Mouse (Mus musculus): ENCODE measurements around the gene Scamp1. TPM values are rescaled to one million over a fixed set of nuclear protein-coding genes. Genes with fewer than 3 reads are reported as not detected.

Gene Scamp1
- polyA plus RNA-seq, 1 experiment = 0.12 TPM

DNA sequence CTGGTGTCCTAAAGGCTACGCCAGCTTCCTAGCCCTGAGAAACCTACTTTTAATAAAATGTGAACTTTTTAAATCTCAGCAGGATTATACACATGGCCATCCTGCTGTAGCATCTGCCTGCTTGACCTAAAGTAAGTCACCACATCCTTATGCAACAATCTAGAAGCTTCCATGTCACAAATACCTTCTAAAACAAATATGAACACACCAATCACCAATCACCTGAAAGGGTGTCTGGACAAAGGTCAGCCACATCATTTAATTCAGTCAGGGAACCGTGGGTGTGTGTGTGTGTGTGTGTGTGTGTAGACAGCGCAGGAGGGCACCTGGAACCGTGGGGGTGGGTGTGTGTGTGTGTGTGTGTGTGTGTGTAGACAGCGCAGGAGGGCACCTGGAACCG is 35.5 kb downstream of the Scamp1 start:
- Histone ChIP-seq H3K36me3 (ENCODE audit: control insufficient read depth) (no peaks in the 10 kb centered on the region), H3K4me1 (ENCODE audit: control insufficient read depth) (peaks cover 1% of the 10 kb centered on the region), H3K4me3 (replicated peaks) (no peak overlapping the region), H3K9me3 (ENCODE audit: control insufficient read depth, low read length) (no peaks in the 10 kb centered on the region), H3K27me3 (ENCODE audit: control insufficient read depth) (no peaks in the 10 kb centered on the region)
- TF ChIP-seq GATA1 (IDR thresholded peaks at IDR 0.05; ENCODE audit: low read length) = no peak
- TF ChIP-seq TAL1 (IDR thresholded peaks at IDR 0.05; ENCODE audit: low read length) = no peak

DNA sequence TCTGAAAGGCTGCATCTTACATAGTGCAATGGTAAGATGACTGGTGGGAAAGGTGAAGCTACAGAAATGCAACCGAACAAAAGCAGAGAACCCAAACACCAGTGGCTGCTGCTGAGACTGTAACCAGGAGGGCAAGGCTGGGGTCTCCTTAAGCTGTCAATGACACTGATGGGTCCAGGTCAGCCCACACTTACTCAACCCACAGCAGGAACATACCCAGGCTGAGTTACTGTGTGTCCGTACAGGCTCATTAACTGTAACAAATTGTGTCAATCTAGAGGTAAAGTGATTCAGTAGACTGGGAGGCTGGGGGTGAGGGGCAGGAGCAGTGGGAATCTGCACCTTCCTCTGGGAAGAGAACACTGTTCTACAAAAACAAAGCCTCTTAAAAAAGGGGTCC is 42.8 kb downstream of the Scamp1 start:
- no peak for TF ChIP-seq TAL1 (IDR thresholded peaks at IDR 0.05; ENCODE audit: low read length)
- TF ChIP-seq GATA1 (IDR thresholded peaks at IDR 0.05; ENCODE audit: low read length) = no peak
- H3K4me3 ChIP-seq (replicated peaks) = no peak overlapping the region
- H3K36me3 ChIP-seq (ENCODE audit: control insufficient read depth) = no peaks in the 10 kb centered on the region
- no peaks in the 10 kb centered on the region for H3K27me3 ChIP-seq (ENCODE audit: control insufficient read depth)
- H3K4me1 ChIP-seq (ENCODE audit: control insufficient read depth) = no peaks in the 10 kb centered on the region
- no peaks in the 10 kb centered on the region for H3K9me3 ChIP-seq (ENCODE audit: control insufficient read depth, low read length)

DNA sequence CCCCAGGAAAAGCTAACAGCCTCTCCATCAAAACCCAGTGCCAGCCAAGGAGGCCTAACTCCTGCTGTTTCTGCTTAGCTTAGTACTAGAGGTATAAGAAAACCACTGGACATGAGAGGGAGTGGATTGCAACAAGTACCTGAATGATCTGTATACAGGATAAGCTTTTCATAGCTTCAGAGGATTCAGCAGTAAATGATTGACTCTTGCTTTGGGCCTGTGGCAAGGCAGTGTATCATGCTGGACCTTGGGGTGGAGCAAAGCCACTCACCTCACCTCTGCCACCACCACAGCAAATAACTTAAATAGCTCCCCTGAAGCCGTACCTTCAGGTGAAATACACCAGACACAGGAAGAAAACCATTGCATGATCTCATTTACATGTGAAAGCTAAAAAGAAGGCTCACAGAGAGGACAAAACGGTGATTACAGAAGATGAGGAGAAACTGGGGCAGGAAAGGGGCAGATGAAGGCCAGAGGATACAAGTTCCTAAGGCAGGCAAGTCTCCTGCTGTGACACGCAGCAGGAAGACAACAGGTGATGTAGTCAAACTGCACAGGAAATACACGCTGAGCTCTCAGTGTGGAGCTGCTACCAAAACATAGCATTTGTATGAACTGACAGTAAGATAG is 43.6 kb downstream of the Scamp1 start:
- Histone ChIP-seq H3K27me3 (ENCODE audit: control insufficient read depth) (no peaks in the 10 kb centered on the region), H3K9me3 (ENCODE audit: control insufficient read depth, low read length) (no peaks in the 10 kb centered on the region), H3K36me3 (ENCODE audit: control insufficient read depth) (no peaks in the 10 kb centered on the region), H3K4me3 (replicated peaks) (no peak overlapping the region), H3K4me1 (ENCODE audit: control insufficient read depth) (no peaks in the 10 kb centered on the region)
- no peak for TF ChIP-seq TAL1 (IDR thresholded peaks at IDR 0.05; ENCODE audit: low read length)
- no peak for TF ChIP-seq GATA1 (IDR thresholded peaks at IDR 0.05; ENCODE audit: low read length)

DNA sequence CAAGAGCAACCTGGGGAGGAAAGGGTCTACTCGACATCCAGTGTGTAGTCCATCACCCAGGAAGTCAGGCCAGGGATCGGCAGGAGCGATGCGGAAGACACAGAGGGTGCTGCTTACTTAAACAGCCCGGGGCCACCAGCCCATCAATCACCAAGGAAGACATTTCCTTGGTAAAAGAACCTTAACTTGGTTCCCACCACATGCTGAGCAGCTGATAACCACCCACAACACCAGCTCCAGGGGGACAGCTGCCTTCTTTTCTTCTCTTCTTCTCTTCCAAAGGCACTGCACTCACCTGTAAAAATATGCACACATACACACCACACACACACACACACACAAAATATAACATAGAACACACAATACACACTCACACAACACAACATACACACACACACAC is 44.8 kb downstream of the Scamp1 start:
- Histone ChIP-seq H3K4me1 (ENCODE audit: control insufficient read depth) (no peaks in the 10 kb centered on the region; the same call in 1 of the 2 replicates), H3K27me3 (ENCODE audit: control insufficient read depth) (no peaks in the 10 kb centered on the region), H3K36me3 (ENCODE audit: control insufficient read depth) (no peaks in the 10 kb centered on the region), H3K4me3 (replicated peaks) (no peak overlapping the region), H3K9me3 (ENCODE audit: control insufficient read depth, low read length) (no peaks in the 10 kb centered on the region)
- TF ChIP-seq TAL1 (IDR thresholded peaks at IDR 0.05; ENCODE audit: low read length) (no peak), GATA1 (IDR thresholded peaks at IDR 0.05; ENCODE audit: low read length) (no peak)

DNA sequence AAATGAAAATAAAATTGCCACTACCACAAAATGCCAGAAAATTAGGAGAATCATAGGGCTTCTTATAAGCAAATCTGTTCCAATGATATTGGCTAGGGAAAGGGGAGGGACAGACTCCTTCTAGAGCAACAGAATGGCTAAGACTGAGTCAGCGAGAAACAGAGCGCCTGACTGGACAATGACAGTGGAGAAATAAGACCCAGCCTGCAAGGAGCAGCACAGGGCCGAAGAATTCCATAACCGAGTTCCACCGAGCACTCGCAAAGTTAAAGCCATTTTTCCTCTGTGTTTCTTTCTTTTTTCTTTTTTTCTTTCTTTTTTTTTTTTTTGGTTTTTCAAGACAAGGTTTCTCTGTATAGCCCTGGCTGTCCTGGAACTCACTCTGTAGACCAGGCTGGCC is 45.5 kb downstream of the Scamp1 start:
- no peaks in the 10 kb centered on the region for H3K9me3 ChIP-seq (ENCODE audit: control insufficient read depth, low read length)
- TF ChIP-seq TAL1 (IDR thresholded peaks at IDR 0.05; ENCODE audit: low read length) (no peak), GATA1 (IDR thresholded peaks at IDR 0.05; ENCODE audit: low read length) (no peak)
- H3K4me3 ChIP-seq (replicated peaks) = no peak overlapping the region
- H3K4me1 ChIP-seq (ENCODE audit: control insufficient read depth) = no peaks in the 10 kb centered on the region; the same call in 1 of the 2 replicates
- no peaks in the 10 kb centered on the region for H3K36me3 ChIP-seq (ENCODE audit: control insufficient read depth)
- H3K27me3 ChIP-seq (ENCODE audit: control insufficient read depth) = no peaks in the 10 kb centered on the region

DNA sequence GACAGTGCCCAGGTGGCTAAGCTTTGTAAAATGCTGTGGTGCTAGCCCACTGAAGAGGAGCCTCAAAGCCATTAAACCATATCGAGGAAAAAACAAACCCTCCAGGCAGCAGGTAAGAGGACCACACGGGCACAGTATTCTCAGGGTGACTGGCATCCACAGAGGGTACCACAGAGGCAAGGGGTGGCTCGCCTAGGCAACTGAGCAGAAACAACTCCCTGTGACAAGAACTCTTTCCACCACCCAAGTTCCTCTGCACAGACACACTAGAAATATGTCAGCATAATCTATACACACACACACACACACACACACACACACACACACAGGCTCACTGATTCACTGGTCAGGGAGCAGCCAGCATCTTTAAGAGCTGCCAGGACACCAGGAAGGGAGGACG is 46.2 kb downstream of the Scamp1 start:
- no peak for TF ChIP-seq GATA1 (IDR thresholded peaks at IDR 0.05; ENCODE audit: low read length)
- H3K4me1 ChIP-seq (ENCODE audit: control insufficient read depth) = no peaks in the 10 kb centered on the region; the same call in 1 of the 2 replicates
- H3K4me3 ChIP-seq (replicated peaks) = no peak overlapping the region
- H3K36me3 ChIP-seq (ENCODE audit: control insufficient read depth) = no peaks in the 10 kb centered on the region
- no peaks in the 10 kb centered on the region for H3K9me3 ChIP-seq (ENCODE audit: control insufficient read depth, low read length)
- no peaks in the 10 kb centered on the region for H3K27me3 ChIP-seq (ENCODE audit: control insufficient read depth)

DNA sequence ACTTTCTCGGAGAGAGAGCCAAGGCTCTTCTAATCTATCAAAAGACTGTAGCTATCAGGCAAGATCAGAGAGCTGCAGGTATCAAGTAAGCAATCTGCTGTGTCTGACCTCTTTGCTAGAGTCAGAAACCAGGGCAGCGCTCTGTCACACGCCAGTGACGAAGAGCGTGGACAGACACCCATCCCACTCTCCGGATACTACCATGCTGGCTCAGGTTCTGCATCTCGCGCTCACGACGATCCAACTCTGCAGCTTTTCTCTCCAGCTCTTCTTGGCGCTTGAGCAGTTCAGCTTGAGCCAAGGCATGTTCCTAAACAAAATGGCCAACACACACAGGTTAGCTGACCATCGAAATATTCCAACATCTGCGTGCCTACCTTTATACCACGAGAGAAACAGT is 53.8 kb downstream of the Scamp1 start:
- no peak overlapping the region for H3K4me3 ChIP-seq (replicated peaks)
- no peaks in the 10 kb centered on the region for H3K27me3 ChIP-seq (ENCODE audit: control insufficient read depth)
- H3K36me3 ChIP-seq (ENCODE audit: control insufficient read depth) = peaks cover 8% of the 10 kb centered on the region
- no peaks in the 10 kb centered on the region; the same call in 1 of the 2 replicates for H3K4me1 ChIP-seq (ENCODE audit: control insufficient read depth)
- TF ChIP-seq TAL1 (IDR thresholded peaks at IDR 0.05; ENCODE audit: low read length) (no peak), GATA1 (IDR thresholded peaks at IDR 0.05; ENCODE audit: low read length) (no peak)
- H3K9me3 ChIP-seq (ENCODE audit: control insufficient read depth, low read length) = no peaks in the 10 kb centered on the region

DNA sequence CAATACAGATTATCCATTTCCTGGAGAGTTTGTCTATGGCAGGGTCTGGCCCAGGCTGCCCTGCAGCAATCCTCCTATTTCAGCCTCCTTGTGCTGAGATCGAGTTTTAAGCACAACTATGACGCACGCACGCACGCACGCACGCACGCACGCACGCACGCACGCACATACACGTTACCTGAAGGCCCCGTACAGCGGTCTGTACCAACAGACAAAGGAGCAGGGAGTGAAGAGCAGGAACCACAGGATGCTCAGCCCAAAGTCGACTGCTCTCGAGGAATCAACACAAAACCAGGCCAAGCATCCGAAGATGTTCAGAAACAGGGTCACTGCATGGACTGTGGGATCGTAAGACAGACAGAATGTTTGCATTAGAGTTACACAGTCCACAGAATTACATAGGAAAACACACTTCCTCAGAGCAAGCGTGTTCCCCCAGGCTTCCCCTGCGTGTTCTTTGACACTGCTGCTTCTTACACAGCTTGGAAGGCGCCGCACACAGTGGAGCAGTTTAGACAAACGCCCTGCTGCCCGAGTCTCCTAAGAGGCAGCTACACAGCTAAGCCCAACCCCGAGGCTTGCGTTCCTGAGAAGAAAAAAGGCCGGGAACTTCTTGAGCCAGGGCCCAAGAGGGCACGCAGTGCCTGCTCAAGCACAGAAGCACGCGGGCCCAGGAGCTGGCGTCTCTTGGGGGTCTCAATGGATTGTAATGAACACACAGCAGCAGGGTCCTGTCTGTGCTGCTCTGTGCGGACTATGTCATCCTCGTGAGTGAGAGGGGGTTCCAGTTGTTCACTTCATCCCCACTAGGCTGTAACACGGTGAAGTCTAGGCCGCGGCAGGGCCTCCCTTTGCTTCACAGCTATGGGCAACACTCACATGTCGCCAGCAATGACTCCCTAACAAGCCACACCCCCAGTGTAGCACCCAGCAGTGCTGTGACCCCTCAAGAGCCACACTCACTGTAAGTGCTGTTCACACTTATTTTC is 60.6 kb downstream of the Scamp1 start:
- Histone ChIP-seq H3K4me1 (ENCODE audit: control insufficient read depth) (no peaks in the 10 kb centered on the region; the same call in 1 of the 2 replicates), H3K36me3 (ENCODE audit: control insufficient read depth) (peaks cover 17% of the 10 kb centered on the region), H3K4me3 (replicated peaks) (no peak overlapping the region), H3K27me3 (ENCODE audit: control insufficient read depth) (no peaks in the 10 kb centered on the region), H3K9me3 (ENCODE audit: control insufficient read depth, low read length) (no peaks in the 10 kb centered on the region)
- TF ChIP-seq GATA1 (IDR thresholded peaks at IDR 0.05; ENCODE audit: low read length) (no peak), TAL1 (IDR thresholded peaks at IDR 0.05; ENCODE audit: low read length) (no peak)

DNA sequence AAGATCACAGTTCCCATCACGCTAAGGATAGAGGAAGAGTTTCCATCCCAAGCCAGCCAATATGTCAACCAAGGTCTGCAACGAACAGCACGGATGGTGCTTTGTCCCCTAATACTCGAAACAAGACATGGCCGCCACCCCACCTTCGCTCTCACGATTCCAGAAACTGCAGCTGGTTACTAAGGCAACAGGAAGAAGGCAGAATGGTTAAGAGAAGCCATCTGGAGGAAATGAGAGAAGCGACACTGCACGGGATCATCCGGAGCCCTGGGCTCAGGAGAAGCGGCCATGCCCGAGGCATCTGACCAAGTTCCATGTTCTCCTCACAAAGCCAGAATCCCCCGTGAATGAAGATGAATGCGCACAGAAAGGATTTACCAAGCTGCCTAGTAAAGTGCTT is 62.0 kb downstream of the Scamp1 start:
- Histone ChIP-seq H3K36me3 (ENCODE audit: control insufficient read depth) (peaks cover 14% of the 10 kb centered on the region), H3K4me3 (replicated peaks) (no peak overlapping the region), H3K9me3 (ENCODE audit: control insufficient read depth, low read length) (no peaks in the 10 kb centered on the region), H3K27me3 (ENCODE audit: control insufficient read depth) (no peaks in the 10 kb centered on the region), H3K4me1 (ENCODE audit: control insufficient read depth) (no peaks in the 10 kb centered on the region; the same call in 1 of the 2 replicates)
- TF ChIP-seq GATA1 (IDR thresholded peaks at IDR 0.05; ENCODE audit: low read length) (no peak), TAL1 (IDR thresholded peaks at IDR 0.05; ENCODE audit: low read length) (no peak)
